Mouse (Mus musculus) adrenal gland, postnatal 10 days (tissue): ENCODE measurements around the gene Gm826. TPM values are rescaled to one million over a fixed set of nuclear protein-coding genes. Genes with fewer than 3 reads are reported as not detected.

Source experiments
- DNase-seq: peaks from one replicate; pipeline ENCODE4 v3.0.0; 2021; ENCODE audit warnings: mixed read lengths
- total RNA-seq, 2 experiments: library from RNA; stranded (reverse); gene quantifications; 2 replicates each; pipeline ENCODE4 v1.2.3; 2021

Gene Gm826
- total RNA-seq, 2 experiments from 2014 or later: 2.1 to 2.2 TPM

DNA sequence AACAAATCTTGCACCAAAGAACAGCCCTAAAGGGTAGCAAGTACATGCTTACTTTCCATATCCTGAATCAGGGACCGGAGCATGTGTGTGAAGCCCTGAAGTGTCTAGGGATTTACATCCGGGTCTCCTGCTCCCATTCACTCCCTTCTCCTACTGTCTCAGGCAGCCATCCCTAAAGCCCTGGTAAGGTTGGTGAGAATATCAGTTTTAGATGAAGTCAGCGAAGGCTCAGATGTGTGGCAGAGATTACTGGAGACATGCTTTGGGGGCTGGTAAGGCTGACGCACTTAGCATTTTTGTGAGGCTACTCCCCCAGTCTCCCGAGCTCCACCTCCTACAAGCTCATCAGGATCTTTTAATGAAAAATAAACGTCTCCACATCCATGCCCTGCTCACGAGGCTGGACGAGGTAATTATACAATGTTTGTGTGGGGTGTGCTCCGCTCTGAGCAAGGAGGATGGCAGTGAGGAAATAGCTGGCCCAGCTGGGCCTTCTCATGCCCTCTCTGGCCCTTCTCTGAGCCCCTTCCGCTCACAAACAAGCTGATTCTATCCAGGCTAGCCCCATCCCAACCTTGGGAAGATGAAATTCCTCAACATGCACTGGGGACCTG lies 45.3 kb downstream of the Gm826 start:
- no peak for DNase-seq

DNA sequence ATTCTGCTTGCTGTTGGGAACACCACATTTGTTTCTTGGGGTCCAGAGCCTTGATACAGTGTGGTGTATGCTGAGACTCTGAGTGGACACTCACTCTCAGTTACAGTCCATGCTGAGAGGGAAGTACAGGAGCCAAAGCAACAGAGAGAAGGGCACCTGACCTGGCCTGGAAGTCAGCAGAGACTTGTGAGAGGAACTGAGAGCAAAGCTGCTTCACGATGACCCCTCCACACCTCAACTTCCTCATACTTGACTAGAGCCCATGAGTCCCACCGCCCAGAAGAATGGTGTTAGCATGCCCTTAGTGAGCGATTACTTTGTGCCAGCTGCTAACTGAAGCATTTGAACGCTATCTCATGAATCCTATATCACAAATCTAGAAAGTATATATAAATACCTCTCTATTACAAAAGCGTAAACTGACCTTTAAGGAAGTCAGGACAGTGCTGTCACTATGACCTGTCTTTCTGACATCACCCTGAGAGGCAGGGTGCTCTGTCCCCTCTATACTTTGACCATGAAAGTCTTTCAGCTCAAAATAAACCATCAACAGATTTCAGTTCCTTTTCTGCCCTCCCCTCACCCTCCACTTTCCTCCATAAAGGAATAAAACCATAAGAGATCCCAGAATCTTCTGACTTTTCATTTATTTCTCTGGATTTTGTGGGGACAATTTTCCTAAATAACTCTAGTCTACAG lies 57.9 kb downstream of the Gm826 start:
- no peak for DNase-seq

DNA sequence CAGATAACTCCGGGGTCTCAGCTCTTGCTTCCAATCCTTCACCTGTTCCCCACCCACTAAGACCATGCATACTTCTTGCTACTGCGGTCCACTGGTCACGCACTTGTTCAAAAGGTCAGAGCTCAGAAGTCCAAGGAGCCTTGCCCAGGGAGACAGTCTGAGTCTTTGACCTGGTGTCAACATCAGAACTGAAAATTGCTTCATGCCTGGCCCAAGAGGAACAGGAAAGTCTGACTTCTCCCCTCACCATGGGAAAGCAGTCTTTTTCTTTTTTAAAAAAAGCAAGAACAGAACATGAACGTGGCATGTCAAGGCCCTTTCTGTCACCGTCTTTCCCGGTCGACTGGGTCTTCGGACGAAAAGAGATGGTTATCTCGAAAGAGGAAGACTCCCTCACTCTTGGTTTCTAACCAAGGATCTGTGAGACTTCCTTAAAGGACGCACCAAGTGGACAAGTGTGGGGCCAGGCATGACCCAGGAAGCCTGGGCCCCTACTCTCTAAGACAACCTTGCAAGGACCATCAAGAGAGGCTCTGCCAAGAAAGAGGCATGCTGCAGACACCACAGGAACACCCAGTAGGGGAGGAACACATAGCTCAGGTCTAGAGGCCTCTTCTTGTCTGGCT lies 66.0 kb downstream of the Gm826 start:
- DNase-seq: no peak

DNA sequence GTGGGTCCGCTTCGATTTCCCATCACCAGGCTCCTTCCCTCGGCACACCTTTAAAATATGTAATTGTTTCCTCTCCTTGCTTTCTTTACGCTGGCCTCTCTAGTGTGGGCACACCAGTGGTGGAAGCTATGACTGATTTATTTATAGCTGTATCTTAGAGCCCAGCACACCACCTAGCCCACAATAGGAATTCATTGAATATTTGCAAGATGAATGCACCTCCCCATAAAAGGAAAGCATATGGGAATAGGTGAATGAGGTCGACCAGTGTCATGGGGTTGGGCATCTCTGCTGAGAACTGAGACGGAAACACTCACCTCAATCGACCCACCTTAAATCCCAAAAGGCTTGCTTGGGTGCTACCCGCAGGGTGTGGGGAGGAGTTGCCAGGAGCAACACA lies 70.1 kb downstream of the Gm826 start:
- no peak for DNase-seq

DNA sequence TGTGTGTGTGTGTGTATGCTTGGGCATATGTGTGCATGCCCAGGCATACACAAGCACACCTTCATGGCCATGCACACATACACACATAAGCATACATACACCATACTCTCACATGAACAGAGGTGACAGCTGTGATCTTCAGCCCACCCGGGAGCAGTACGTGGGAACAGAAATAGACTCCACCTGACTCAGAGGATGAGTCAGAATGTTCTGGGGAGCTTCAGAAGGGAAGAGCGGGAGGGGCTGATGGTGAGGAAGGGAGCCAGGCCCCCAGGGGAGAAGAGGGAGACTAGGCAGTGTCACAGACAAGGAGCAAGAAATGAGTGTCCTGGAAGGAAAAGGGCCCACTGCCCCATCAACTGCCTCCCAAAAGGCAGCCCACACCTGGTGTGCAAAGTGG lies 72.4 kb downstream of the Gm826 start:
- no peak for DNase-seq

Other genes with a start within 250 kb of the Gm826 start
- 10 to 100 TPM; 15.4 to 38.4 TPM for gene Mafb, start 32.9 kb upstream of the Gm826 start, total RNA-seq